Mouse (Mus musculus) neural tube, embryonic 14.5 days (tissue): ENCODE data around the gene Usp2. TPM values are rescaled to one million over a fixed set of nuclear protein-coding genes. Genes with fewer than 3 reads are reported as not detected.

Source experiments
- ATAC-seq: fragments of 200-750 bp; cut with Nextera tagmentation; 2 replicates; pipeline ENCODE4 v1.8.0; 2017; ENCODE audit warnings: low read depth, mild to moderate bottlenecking, moderate TSS enrichment, moderate library complexity
- H3K27ac ChIP-seq: fragments of 300-500 bp; sonication (generic); 2 replicates; pipeline ENCODE4 v1.5.1; 2014; ENCODE audit warnings: low read depth, mild to moderate bottlenecking, control low read depth, low read length, moderate library complexity, mixed read lengths
- H3K27me3 ChIP-seq: fragments of 300-500 bp; sonication (generic); 2 replicates; pipeline ENCODE4 v1.6.1; 2014; ENCODE audit warnings: low read length; ENCODE audit not compliant: control insufficient read depth, insufficient read depth
- H3K36me3 ChIP-seq: fragments of 300-500 bp; sonication (generic); 2 replicates; pipeline ENCODE4 v1.6.1; 2014; ENCODE audit warnings: low read length, mixed read lengths; ENCODE audit not compliant: control insufficient read depth, insufficient read depth
- H3K4me1 ChIP-seq: fragments of 300-500 bp; sonication (generic); 2 replicates; pipeline ENCODE4 v1.6.1; 2014; ENCODE audit warnings: low read length; ENCODE audit not compliant: control insufficient read depth, insufficient read depth
- H3K4me2 ChIP-seq: fragments of 300-500 bp; sonication (generic); 2 replicates; pipeline ENCODE4 v1.6.1; 2014; ENCODE audit warnings: mild to moderate bottlenecking, low read depth, low read length, control low read depth
- H3K4me3 ChIP-seq: fragments of 300-500 bp; sonication (generic); 2 replicates; pipeline ENCODE4 v1.5.1; 2014; ENCODE audit warnings: low read depth, low read length, control low read depth, mixed read lengths
- H3K9ac ChIP-seq: fragments of 300-500 bp; sonication (generic); replicated peaks from 2 replicates; pipeline ENCODE4 v1.6.1; 2014; ENCODE audit warnings: low read depth, mild to moderate bottlenecking, control low read depth, low read length, mixed read lengths
- H3K9me3 ChIP-seq: fragments of 300-500 bp; sonication (generic); 2 replicates; pipeline ENCODE4 v1.6.1; 2016; ENCODE audit warnings: low read length; ENCODE audit not compliant: control insufficient read depth
- WGBS: fragments of 180-500 bp; shearing (Covaris S2); extraction: QIAGEN DNeasy Blood & Tissue Kit; methylation state at CpG from one replicate; pipeline ENCODE4 v1.1.7; 2014; 5-methylcytosine and 5-hydroxymethylcytosine counted together
- polyA plus RNA-seq: library from polyadenylated mRNA; unstranded; fragments of >200 nt; fragmentation: Nextera tagmentation; extraction: Ambion mirVana; gene quantifications from 2 replicates; pipeline ENCODE4 v1.2.1, GENCODE M21; 2014

The Usp2 gene
- polyA plus RNA-seq, 1 experiment from 2014 or later = 11.7 TPM

- WGBS = 85% methylated on average over 8 of the region's 8 CpGs
- no peak overlapping the region for H3K9ac ChIP-seq
- no peak overlapping the region for H3K4me2 ChIP-seq
- no peaks in the 10 kb centered on the region for H3K27me3 ChIP-seq
- no peaks in the 10 kb centered on the region for H3K36me3 ChIP-seq
- no peaks in the 10 kb centered on the region for H3K4me1 ChIP-seq
- H3K4me3 ChIP-seq = no peak overlapping the region
- H3K9me3 ChIP-seq = no peaks in the 10 kb centered on the region
- H3K27ac ChIP-seq = no peak overlapping the region
- no peak for ATAC-seq
Observed at GRCm38 (mm10) chr9:44119948-44120465, 53.2 kb downstream of the Usp2 start.

GRCm38 (mm10) chr9:44124317-44124716, 57.5 kb downstream of the Usp2 start:
- H3K27me3 ChIP-seq = no peaks in the 10 kb centered on the region
- H3K4me3 ChIP-seq = no peak overlapping the region
- 74% methylated on average over 6 of the region's 6 CpGs for WGBS
- no peak overlapping the region for H3K9ac ChIP-seq
- H3K27ac ChIP-seq = no peak overlapping the region
- ATAC-seq = no peak
- no peaks in the 10 kb centered on the region for H3K36me3 ChIP-seq
- no peak overlapping the region for H3K4me2 ChIP-seq
- no peaks in the 10 kb centered on the region for H3K4me1 ChIP-seq
- no peaks in the 10 kb centered on the region for H3K9me3 ChIP-seq

GRCm38 (mm10) chr9:44125026-44125425, 58.2 kb downstream of the Usp2 start:
- 59% methylated on average over 5 of the region's 5 CpGs for WGBS
- H3K27me3 ChIP-seq = no peaks in the 10 kb centered on the region
- peaks cover 3% of the 10 kb centered on the region for H3K4me1 ChIP-seq
- no peaks in the 10 kb centered on the region for H3K9me3 ChIP-seq
- H3K27ac ChIP-seq = no peak overlapping the region
- no peak overlapping the region for H3K4me3 ChIP-seq
- H3K4me2 ChIP-seq = no peak overlapping the region
- ATAC-seq = no peak
- H3K36me3 ChIP-seq = no peaks in the 10 kb centered on the region
- no peak overlapping the region for H3K9ac ChIP-seq

GRCm38 (mm10) chr9:44125546-44126428, 59.0 kb downstream of the Usp2 start:
- Histone ChIP-seq H3K9me3 (no peaks in the 10 kb centered on the region), H3K4me1 (peaks cover 7% of the 10 kb centered on the region), H3K9ac (no peak overlapping the region), H3K27me3 (no peaks in the 10 kb centered on the region), H3K27ac (no peak overlapping the region), H3K36me3 (no peaks in the 10 kb centered on the region), H3K4me2 (0 out of 2 replicates have a peak overlapping the region, but pooled peaks have one; percentile 14), H3K4me3 (no peak overlapping the region)
- ATAC-seq = peak; percentile 67
- 30% methylated on average over 18 of the region's 18 CpGs for WGBS

GRCm38 (mm10) chr9:44126746-44127145, 59.9 kb downstream of the Usp2 start:
- no peak overlapping the region for H3K27ac ChIP-seq
- no peaks in the 10 kb centered on the region for H3K9me3 ChIP-seq
- WGBS = 90% methylated on average over 3 of the region's 3 CpGs
- H3K4me1 ChIP-seq = peaks cover 7% of the 10 kb centered on the region
- no peak for ATAC-seq
- H3K9ac ChIP-seq = no peak overlapping the region
- H3K36me3 ChIP-seq = no peaks in the 10 kb centered on the region
- no peak overlapping the region for H3K4me3 ChIP-seq
- no peak overlapping the region for H3K4me2 ChIP-seq
- H3K27me3 ChIP-seq = 0 out of 2 replicates have a peak, but pooled peaks cover 3% of the 10 kb centered on the region

GRCm38 (mm10) chr9:44127351-44127801, 60.6 kb downstream of the Usp2 start:
- no peaks in the 10 kb centered on the region for H3K9me3 ChIP-seq
- peaks cover 7% of the 10 kb centered on the region for H3K4me1 ChIP-seq
- no peak overlapping the region for H3K27ac ChIP-seq
- ATAC-seq = no peak
- no peak overlapping the region for H3K4me2 ChIP-seq
- peaks cover 5% of the 10 kb centered on the region; the same call in 1 of the 2 replicates for H3K27me3 ChIP-seq
- H3K9ac ChIP-seq = no peak overlapping the region
- WGBS = 55% methylated on average over 3 of the region's 3 CpGs
- H3K36me3 ChIP-seq = no peaks in the 10 kb centered on the region
- no peak overlapping the region for H3K4me3 ChIP-seq

GRCm38 (mm10) chr9:44129633-44130032, 62.8 kb downstream of the Usp2 start:
- Histone ChIP-seq H3K4me2 (peak overlapping the region; percentile 53), H3K4me1 (peaks cover 12% of the 10 kb centered on the region), H3K27me3 (peaks cover 18% of the 10 kb centered on the region), H3K4me3 (peak overlapping the region; percentile 23), H3K9ac (peak overlapping the region; percentile 46), H3K27ac (no peak overlapping the region; the same call in 1 of the 2 replicates), H3K36me3 (no peaks in the 10 kb centered on the region), H3K9me3 (no peaks in the 10 kb centered on the region)
- WGBS = 11% methylated on average over 9 of the region's 9 CpGs
- ATAC-seq = no peak

- H3K9ac ChIP-seq = peak overlapping the region; percentile 46
- peak overlapping the region; percentile 53 for H3K4me2 ChIP-seq
- H3K27ac ChIP-seq = no peak overlapping the region; the same call in none of the 2 replicates
- 1% methylated on average over 27 of the region's 27 CpGs for WGBS
- ATAC-seq = peak; percentile 12; the same call in 1 of the 2 replicates
- H3K9me3 ChIP-seq = no peaks in the 10 kb centered on the region
- no peaks in the 10 kb centered on the region for H3K36me3 ChIP-seq
- H3K4me3 ChIP-seq = peak overlapping the region; percentile 23
- H3K4me1 ChIP-seq = peaks cover 16% of the 10 kb centered on the region
- H3K27me3 ChIP-seq = peaks cover 22% of the 10 kb centered on the region
Observed at GRCm38 (mm10) chr9:44130034-44130433, 63.2 kb downstream of the Usp2 start.
